ENCODE assay signal across 14 mouse cellular contexts in the genomic region with DNA sequence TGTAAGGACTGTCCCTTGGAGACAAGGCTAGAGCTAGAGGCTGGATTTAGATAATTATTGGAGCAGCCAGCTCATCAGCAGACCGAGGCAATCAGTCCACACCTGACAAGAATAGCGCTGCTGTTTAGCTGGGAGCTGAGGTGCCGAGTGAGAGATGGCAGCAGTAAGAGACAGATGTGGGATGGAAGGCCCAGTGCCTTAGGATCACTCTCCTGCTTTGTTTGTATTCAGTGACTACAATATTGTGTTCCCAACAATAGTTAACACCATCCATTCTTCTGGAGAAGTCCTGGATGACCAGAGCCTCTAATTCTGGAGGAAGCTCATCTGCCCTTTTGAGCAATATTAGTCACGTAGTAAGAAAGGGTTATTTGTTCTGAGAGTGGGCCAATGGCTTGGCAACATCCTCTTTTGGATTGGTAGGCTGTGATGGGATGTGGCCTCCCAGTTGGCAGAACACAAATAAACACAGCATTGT. TPM values are rescaled to one million over a fixed set of nuclear protein-coding genes. Genes with fewer than 3 reads are reported as not detected.
A peak's percentile ranks its signal among the peaks of the same experiment; 100 is the strongest.
DNase-seq lines count a peak whose midpoint lies in the region; ATAC-seq and TF ChIP-seq lines count a peak whose summit lies in the region.
"Had no signal": no experiment of that assay in that cellular context is flagged by ENCODE, and none has a peak within 500 bp of the region (broad histone marks: within the 10 kb centered on the region; RNA-seq: fewer than 3 reads in every experiment).

No protein-coding gene starts in this region.

- TF ChIP-seq CTCF in left cerebral cortex, adult 2 months (IDR thresholded peaks at IDR 0.05), result no peak
- TF ChIP-seq CTCF in stomach, postnatal 0 days (IDR thresholded peaks at IDR 0.05; ENCODE audit: low read depth), result no peak

- no peaks in the 10 kb centered on the region for H3K9me3 ChIP-seq in stomach, postnatal 0 days (ENCODE audit: control insufficient read depth, low read length)
- H3K9me3 ChIP-seq in neural tube, embryonic 15.5 days (replicated peaks), result no peaks in the 10 kb centered on the region
- H3K9me3 ChIP-seq: limb, embryonic 13.5 days; neural tube, embryonic 12.5 days had no signal

- no peak for DNase-seq in cerebellum, adult 18-20 months
- peak; percentile 17 to 42 for DNase-seq in left cerebral cortex, adult 9 months (ENCODE audit: low spot score in 2 of 2)
- no peak for DNase-seq in left cerebral cortex, adult 2 months (ENCODE audit: extremely low spot score in 1 of 2, low spot score in 2 of 2)
- peak; percentile 34 to 59 for DNase-seq in heart, postnatal 36 days
- no peak for DNase-seq in stomach, postnatal 0 days (ENCODE audit: low spot score)
- no peak for DNase-seq in embryo, embryonic 9.5 days (ENCODE audit: extremely low spot score)
- DNase-seq: adrenal gland, adult 2 months; cerebellum, adult 8-10 months; right cerebral cortex, postnatal 25 days had no signal

- no peaks in the 10 kb centered on the region for H3K36me3 ChIP-seq in stomach, postnatal 0 days (ENCODE audit: control insufficient read depth, insufficient read depth, low read length)
- H3K36me3 ChIP-seq in neural tube, embryonic 15.5 days, result no peaks in the 10 kb centered on the region
- H3K36me3 ChIP-seq: limb, embryonic 13.5 days; neural tube, embryonic 12.5 days had no signal

- ATAC-seq in cerebellum, adult (ENCODE audit: insufficient number of reproducible peaks, low FRiP score, low TSS enrichment), result peak; percentile 15; the same call in 1 of the 2 replicates
- ATAC-seq in stomach, postnatal 0 days (ENCODE audit: low FRiP score, low TSS enrichment), result no peak
- no peak for ATAC-seq in neural tube, embryonic 15.5 days (ENCODE audit: low FRiP score)

- H3K4me1 ChIP-seq in stomach, postnatal 0 days (replicated peaks; ENCODE audit: control insufficient read depth, insufficient read depth), result no peaks in the 10 kb centered on the region
- 0 out of 2 replicates have a peak, but pooled peaks cover 3% of the 10 kb centered on the region for H3K4me1 ChIP-seq in neural tube, embryonic 15.5 days
- H3K4me1 ChIP-seq: neural tube, embryonic 12.5 days had no signal

- no peaks in the 10 kb centered on the region for H3K27me3 ChIP-seq in stomach, postnatal 0 days (ENCODE audit: control insufficient read depth, insufficient read depth, low read length)
- H3K27me3 ChIP-seq in neural tube, embryonic 15.5 days (replicated peaks), result no peaks in the 10 kb centered on the region
- H3K27me3 ChIP-seq: limb, embryonic 13.5 days; neural tube, embryonic 12.5 days had no signal

- no peak overlapping the region for H3K27ac ChIP-seq in left cerebral cortex, adult 2 months
- no peak overlapping the region for H3K27ac ChIP-seq in stomach, postnatal 0 days (replicated peaks)
- no peak overlapping the region for H3K27ac ChIP-seq in neural tube, embryonic 15.5 days (replicated peaks)
- H3K27ac ChIP-seq: limb, embryonic 13.5 days; neural tube, embryonic 12.5 days had no signal

- no peak overlapping the region for H3K4me3 ChIP-seq in left cerebral cortex, adult 2 months
- H3K4me3 ChIP-seq in stomach, postnatal 0 days (ENCODE audit: low read depth, low read length), result no peak overlapping the region
- H3K4me3 ChIP-seq in neural tube, embryonic 15.5 days (replicated peaks), result no peak overlapping the region
- H3K4me3 ChIP-seq: limb, embryonic 13.5 days; neural tube, embryonic 12.5 days had no signal

- intact Hi-C loops in left cerebral cortex, adult 2 months (cut with DNase I), result no loop called here
- intact Hi-C loops in heart, postnatal 36 days (cut with DNase I), result loop anchor here (5.0 kb wide), 2 partner anchors 48 to 113 kb away; partner anchors contain the start of genes Dtwd1 and Fam227b

- no peak overlapping the region for H3K9ac ChIP-seq in stomach, postnatal 0 days (ENCODE audit: low read length)
- no peak overlapping the region for H3K9ac ChIP-seq in neural tube, embryonic 15.5 days (replicated peaks)
- H3K9ac ChIP-seq: limb, embryonic 13.5 days; neural tube, embryonic 12.5 days had no signal

- TF ChIP-seq EP300 in stomach, postnatal 0 days (optimal IDR thresholded peaks at IDR 0.05), result no peak

- WGBS in stomach, postnatal 0 days, result 67% methylated on average over 4 of the region's 4 CpGs
- WGBS in neural tube, embryonic 15.5 days, result 82% methylated on average over 4 of the region's 4 CpGs

- H3K4me2 ChIP-seq in stomach, postnatal 0 days (replicated peaks; ENCODE audit: low read depth), result 0 out of 2 replicates have a peak overlapping the region, but pooled peaks have one; percentile 9
- no peak overlapping the region for H3K4me2 ChIP-seq in neural tube, embryonic 15.5 days
- H3K4me2 ChIP-seq: neural tube, embryonic 12.5 days had no signal

RNA-seq across cellular contexts. Expression of gene Fgf7, which starts 5.0 kb away (rescaled TPM):
- total RNA-seq in left cerebral cortex, adult 2 months (2021), result under 1 TPM; 0.25 to 0.70 TPM
- 1 to 10 TPM; 1.7 to 1.8 TPM for total RNA-seq in heart, postnatal 36 days (2021)
- polyA plus RNA-seq in stomach, postnatal 0 days (2015; fragmentation: Nextera tagmentation; extraction: Ambion mirVana), result 4.3 and 5.5 TPM in 2 replicates
- polyA plus RNA-seq in neural tube, embryonic 15.5 days (2015; fragmentation: Nextera tagmentation; extraction: Ambion mirVana), result 0.87 and 1.0 TPM in 2 replicates
- total RNA-seq: MEL had no signal

Comparison
In these comparisons a context has a peak if more than half of its experiments do, and no peak if none do; other contexts are left out.
1. DNase-seq: peak in left cerebral cortex, adult 9 months (2 of 2) and heart, postnatal 36 days (2 of 2); none in cerebellum, adult 18-20 months (0 of 2), left cerebral cortex, adult 2 months (0 of 2), stomach, postnatal 0 days (single experiment) and embryo, embryonic 9.5 days (single experiment).